Mouse (Mus musculus) bone marrow, adult 2 months (tissue): ENCODE data around the gene Snap23.

Source experiments
- CTCF ChIP-seq: fragments of 200-500 bp; IDR thresholded peaks from 2 replicates; pipeline ENCODE4 v1.5.1; 2011; ENCODE audit warnings: low read length, control low read depth; ENCODE audit not compliant: control insufficient read depth, insufficient read depth
- POLR2A ChIP-seq: fragments of 200-500 bp; IDR thresholded peaks from 2 replicates; pipeline ENCODE4 v1.6.1; 2011; ENCODE audit warnings: low read depth, mild to moderate bottlenecking, control low read depth, low read length, borderline replicate concordance; ENCODE audit not compliant: control insufficient read depth

DNA sequence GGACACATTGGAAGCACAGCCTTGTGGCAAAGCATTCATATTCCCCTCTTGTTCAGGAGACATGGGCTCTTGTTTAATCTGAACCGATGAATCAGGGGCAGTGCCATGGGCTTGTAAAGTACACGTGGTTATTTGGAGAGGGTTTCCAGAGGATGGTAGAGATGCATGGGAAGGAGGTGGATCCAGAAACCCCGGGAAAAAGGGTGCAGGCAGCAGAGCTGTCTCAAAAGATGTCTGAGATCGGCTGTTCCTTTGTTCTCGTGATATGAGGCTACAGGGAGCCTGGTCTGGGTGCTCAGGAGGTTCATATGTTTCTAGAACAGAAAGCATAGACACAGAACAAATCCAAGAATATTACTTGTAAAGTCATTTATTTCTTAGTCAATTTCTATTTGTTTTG lies 40.7 kb upstream of the Snap23 start:
- TF ChIP-seq CTCF, result no peak
- TF ChIP-seq POLR2A, result no peak
